Mouse (Mus musculus) neutrophil, adult 5-6 weeks (primary cell): ENCODE data around the gene Il1rl1. TPM values are rescaled to one million over a fixed set of nuclear protein-coding genes. Genes with fewer than 3 reads are reported as not detected.
A peak's percentile ranks its signal among the peaks of the same experiment; 100 is the strongest.

Source experiments
- ATAC-seq: fragments of 151-379, 151-347 bp; 2 replicates; pipeline ENCODE4 v1.8.0; 2017; ENCODE audit warnings: mild to moderate bottlenecking, moderate TSS enrichment; ENCODE audit not compliant: insufficient number of reproducible peaks, poor library complexity, low FRiP score, severe bottlenecking; ENCODE audit errors: extremely low read depth
- total RNA-seq: library from RNA; stranded (forward); fragments of 200-1000 nt; gene quantifications from 2 replicates; pipeline ENCODE4 v1.2.3, GENCODE M21; 2017

The Il1rl1 gene
- total RNA-seq, 1 experiment from 2014 or later = 4.1 TPM

- peak; percentile 84 for ATAC-seq
These were observed 72.4 kb downstream of the Il1rl1 start for GRCm38 (mm10) chr1:40501546-40502398.

- no peak for ATAC-seq
These were observed 75.2 kb downstream of the Il1rl1 start for GRCm38 (mm10) chr1:40504548-40504947.

Other genes starting within 250 kb of the Il1rl1 start
- 0.23 and 0.25 TPM in 2 replicates for gene Il1r1, start 204.5 kb upstream of the Il1rl1 start, total RNA-seq
- gene Il1rl2, start 105.0 kb upstream of the Il1rl1 start, total RNA-seq = 0.70 and 1.6 TPM in 2 replicates
- 15.3 and 18.0 TPM in 2 replicates for gene Il18r1, start 36.0 kb downstream of the Il1rl1 start, total RNA-seq
- gene Il18rap, start 85.8 kb downstream of the Il1rl1 start, total RNA-seq = 144 and 170 TPM in 2 replicates
- not detected in 2 replicates for gene Slc9a4, start 150.5 kb downstream of the Il1rl1 start, total RNA-seq